In the genomic region with DNA sequence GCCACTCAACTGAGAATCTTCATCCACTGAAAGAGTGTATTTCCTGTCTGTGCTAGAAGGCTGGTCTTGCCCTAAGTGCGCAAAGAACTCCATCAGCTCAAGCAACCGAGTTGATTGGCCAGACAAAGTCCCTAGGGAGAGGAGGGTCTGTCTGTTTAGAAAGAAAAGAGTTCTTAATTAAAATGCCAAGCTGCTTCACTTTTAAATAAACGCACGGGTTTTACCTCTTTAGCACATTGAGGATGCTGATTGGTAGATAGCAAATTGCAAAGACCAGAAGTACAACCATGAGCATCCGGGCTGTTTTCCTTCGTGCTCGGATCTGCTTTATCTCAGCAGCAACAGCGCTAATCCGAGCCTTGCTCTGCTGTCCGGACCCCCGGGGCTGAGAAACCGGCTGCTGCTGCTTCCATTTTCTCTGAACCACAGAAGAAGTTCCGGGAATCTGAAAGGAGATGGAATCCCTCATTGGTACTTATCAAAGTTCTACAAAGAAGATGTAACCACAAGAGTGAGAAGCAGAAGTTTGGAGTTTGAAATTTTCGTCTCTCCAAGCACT, we compare ENCODE assay signal across 8 mouse cellular contexts. TPM values are rescaled to one million over a fixed set of nuclear protein-coding genes. Genes with fewer than 3 reads are reported as not detected.
DNase-seq lines count a peak whose midpoint lies in the region; ATAC-seq lines count a peak whose summit lies in the region.

No protein-coding gene starts in this region.

- peak overlapping the region; percentile 46 for H3K4me3 ChIP-seq in kidney, embryonic 15.5 days (replicated peaks)
- H3K4me3 ChIP-seq in forebrain, embryonic 11.5 days (ENCODE audit: low read depth, low read length) = peak overlapping the region; percentile 32
- H3K4me3 ChIP-seq in hindbrain, embryonic 11.5 days (ENCODE audit: low read depth, low read length) = peak overlapping the region; percentile 32
- H3K4me3 ChIP-seq in liver, embryonic 15.5 days (replicated peaks) = peak overlapping the region; percentile 57
- peak overlapping the region; percentile 27 for H3K4me3 ChIP-seq in neural tube, embryonic 14.5 days (ENCODE audit: low read depth, low read length)

- H3K9ac ChIP-seq in kidney, embryonic 15.5 days = 0 out of 2 replicates have a peak overlapping the region, but pooled peaks have one; percentile 32
- H3K9ac ChIP-seq in forebrain, embryonic 11.5 days (ENCODE audit: low read length) = peak overlapping the region; percentile 59
- H3K9ac ChIP-seq in hindbrain, embryonic 11.5 days (ENCODE audit: low read depth, low read length) = peak overlapping the region; percentile 54
- peak overlapping the region; percentile 49; the same call in 1 of the 2 replicates for H3K9ac ChIP-seq in liver, embryonic 15.5 days
- H3K9ac ChIP-seq in neural tube, embryonic 14.5 days (replicated peaks; ENCODE audit: low read depth, low read length) = no peak overlapping the region; the same call in 1 of the 2 replicates

- H3K27ac ChIP-seq in kidney, embryonic 15.5 days = peak overlapping the region; percentile 73
- H3K27ac ChIP-seq in forebrain, embryonic 11.5 days (ENCODE audit: low read depth, low read length) = peak overlapping the region; percentile 59
- H3K27ac ChIP-seq in hindbrain, embryonic 11.5 days (ENCODE audit: low read depth, low read length) = 0 out of 2 replicates have a peak overlapping the region, but pooled peaks have one; percentile 36
- peak overlapping the region; percentile 79 for H3K27ac ChIP-seq in liver, embryonic 15.5 days (replicated peaks)
- H3K27ac ChIP-seq in neural tube, embryonic 14.5 days (ENCODE audit: low read depth, low read length) = no peak overlapping the region; the same call in 1 of the 2 replicates

- H3K36me3 ChIP-seq in kidney, embryonic 15.5 days = no peaks in the 10 kb centered on the region
- no peaks in the 10 kb centered on the region for H3K36me3 ChIP-seq in forebrain, embryonic 11.5 days (ENCODE audit: control insufficient read depth, insufficient read depth, low read length)
- H3K36me3 ChIP-seq in hindbrain, embryonic 11.5 days (ENCODE audit: control insufficient read depth, insufficient read depth, low read length) = no peaks in the 10 kb centered on the region
- H3K36me3 ChIP-seq in liver, embryonic 15.5 days (replicated peaks) = no peaks in the 10 kb centered on the region
- H3K36me3 ChIP-seq in neural tube, embryonic 14.5 days (ENCODE audit: control insufficient read depth, insufficient read depth, low read length) = no peaks in the 10 kb centered on the region

- H3K4me2 ChIP-seq in kidney, embryonic 15.5 days = peak overlapping the region; percentile 75
- peak overlapping the region; percentile 79 for H3K4me2 ChIP-seq in forebrain, embryonic 11.5 days (ENCODE audit: low read depth, low read length, severe bottlenecking)
- H3K4me2 ChIP-seq in hindbrain, embryonic 11.5 days (replicated peaks; ENCODE audit: low read depth, low read length) = peak overlapping the region; percentile 55
- H3K4me2 ChIP-seq in liver, embryonic 15.5 days = peak overlapping the region; percentile 85
- H3K4me2 ChIP-seq in neural tube, embryonic 14.5 days (ENCODE audit: low read depth, low read length) = peak overlapping the region; percentile 74

- no peaks in the 10 kb centered on the region for H3K27me3 ChIP-seq in kidney, embryonic 15.5 days
- no peaks in the 10 kb centered on the region for H3K27me3 ChIP-seq in forebrain, embryonic 11.5 days (ENCODE audit: control insufficient read depth, insufficient read depth, low read length)
- H3K27me3 ChIP-seq in hindbrain, embryonic 11.5 days (ENCODE audit: control insufficient read depth, insufficient read depth, low read length) = no peaks in the 10 kb centered on the region
- no peaks in the 10 kb centered on the region for H3K27me3 ChIP-seq in liver, embryonic 15.5 days
- H3K27me3 ChIP-seq in neural tube, embryonic 14.5 days (ENCODE audit: control insufficient read depth, insufficient read depth, low read length) = no peaks in the 10 kb centered on the region

- 0 out of 2 replicates have a peak, but pooled peaks cover 4% of the 10 kb centered on the region for H3K4me1 ChIP-seq in kidney, embryonic 15.5 days
- H3K4me1 ChIP-seq in forebrain, embryonic 11.5 days (replicated peaks; ENCODE audit: control insufficient read depth, insufficient read depth, low read length) = no peaks in the 10 kb centered on the region
- H3K4me1 ChIP-seq in hindbrain, embryonic 11.5 days (replicated peaks; ENCODE audit: control insufficient read depth, insufficient read depth, low read length) = no peaks in the 10 kb centered on the region
- peaks cover 25% of the 10 kb centered on the region for H3K4me1 ChIP-seq in liver, embryonic 15.5 days (replicated peaks)
- no peaks in the 10 kb centered on the region for H3K4me1 ChIP-seq in neural tube, embryonic 14.5 days (ENCODE audit: control insufficient read depth, insufficient read depth, low read length)

- WGBS in kidney, embryonic 15.5 days = 5% methylated on average over 14 of the region's 14 CpGs
- WGBS in forebrain, embryonic 11.5 days = 2% methylated on average over 14 of the region's 14 CpGs
- 6% methylated on average over 14 of the region's 14 CpGs for WGBS in hindbrain, embryonic 11.5 days
- WGBS in liver, embryonic 15.5 days (ENCODE audit: insufficient replicate concordance) = 1% methylated on average over 14 of the region's 14 CpGs
- 4% methylated on average over 14 of the region's 14 CpGs for WGBS in neural tube, embryonic 14.5 days

- H3K9me3 ChIP-seq in kidney, embryonic 15.5 days (replicated peaks) = no peaks in the 10 kb centered on the region
- no peaks in the 10 kb centered on the region for H3K9me3 ChIP-seq in forebrain, embryonic 11.5 days (ENCODE audit: control insufficient read depth, low read length)
- H3K9me3 ChIP-seq in hindbrain, embryonic 11.5 days (ENCODE audit: control insufficient read depth, low read length) = no peaks in the 10 kb centered on the region
- no peaks in the 10 kb centered on the region for H3K9me3 ChIP-seq in liver, embryonic 15.5 days (replicated peaks)
- no peaks in the 10 kb centered on the region for H3K9me3 ChIP-seq in neural tube, embryonic 14.5 days (ENCODE audit: control insufficient read depth, low read length)

- ATAC-seq in kidney, embryonic 15.5 days (replicated peaks; ENCODE audit: low FRiP score) = peak; percentile 72
- peak; percentile 83 for ATAC-seq in forebrain, embryonic 11.5 days (replicated peaks; ENCODE audit: low FRiP score)
- ATAC-seq in hindbrain, embryonic 11.5 days (ENCODE audit: low FRiP score) = peak; percentile 76
- peak; percentile 53 for ATAC-seq in liver, embryonic 15.5 days (ENCODE audit: insufficient read depth)
- peak; percentile 86 for ATAC-seq in neural tube, embryonic 14.5 days (ENCODE audit: low read depth)

- no peak for DNase-seq in kidney, adult 9 months
- peak; percentile 53 for DNase-seq in Muller cell, postnatal 12 days (ENCODE audit: inconsistent ontology term)
- peak; percentile 66 for DNase-seq in forebrain, embryonic 11.5 days (ENCODE audit: low spot score)
- peak; percentile 64 for DNase-seq in hindbrain, embryonic 11.5 days (ENCODE audit: low spot score)
- DNase-seq in cerebellum, adult 9-11 months = no peak

RNA-seq across cellular contexts. Expression of gene Gfral, which starts 22.6 kb away (rescaled TPM):
- not detected in 2 replicates for polyA plus RNA-seq in kidney, embryonic 15.5 days (2015; fragmentation: Nextera tagmentation; extraction: Ambion mirVana)
- not detected in 2 replicates for polyA plus RNA-seq in forebrain, embryonic 11.5 days (2014; fragmentation: Nextera tagmentation; extraction: Ambion mirVana)
- polyA plus RNA-seq in hindbrain, embryonic 11.5 days (2014; fragmentation: Nextera tagmentation; extraction: Ambion mirVana) = not detected in 2 replicates
- not detected in 2 replicates for polyA plus RNA-seq in liver, embryonic 15.5 days (2015; fragmentation: Nextera tagmentation; extraction: Ambion mirVana)
- polyA plus RNA-seq in neural tube, embryonic 14.5 days (2014; fragmentation: Nextera tagmentation; extraction: Ambion mirVana) = not detected in 2 replicates

Comparison
In these comparisons a context has a peak if more than half of its experiments do, and no peak if none do; other contexts are left out.
1. DNase-seq: peak in Muller cell, postnatal 12 days (single experiment), forebrain, embryonic 11.5 days (single experiment) and hindbrain, embryonic 11.5 days (single experiment); none in kidney, adult 9 months (single experiment) and cerebellum, adult 9-11 months (single experiment).
2. Peak in every context shown above with its lines, with median percentiles within 50 percentile points of each other: ATAC-seq, H3K4me2 ChIP-seq and H3K4me3 ChIP-seq.